Mouse (Mus musculus): Measurements from ENCODE around the gene Itgam. TPM values are rescaled to one million over a fixed set of nuclear protein-coding genes. Genes with fewer than 3 reads are reported as not detected.

Gene Itgam
- polyA plus RNA-seq, 1 experiment from 2014 or later, result 2.1 TPM

GRCm38 (mm10) chr7:128110314-128110713, 47.9 kb downstream of the Itgam start:
- no peaks in the 10 kb centered on the region for H3K36me3 ChIP-seq
- no peak for ATAC-seq
- 35% methylated on average over 2 of the region's 2 CpGs for WGBS (ENCODE audit: insufficient replicate concordance)
- no peaks in the 10 kb centered on the region for H3K4me1 ChIP-seq
- no peak overlapping the region for H3K4me2 ChIP-seq
- H3K9me3 ChIP-seq (replicated peaks), result no peaks in the 10 kb centered on the region
- no peak overlapping the region for H3K9ac ChIP-seq
- H3K27ac ChIP-seq, result no peak overlapping the region
- H3K27me3 ChIP-seq (replicated peaks), result no peaks in the 10 kb centered on the region
- H3K4me3 ChIP-seq, result no peak overlapping the region

- H3K9me3 ChIP-seq (replicated peaks), result no peaks in the 10 kb centered on the region
- H3K4me1 ChIP-seq, result no peaks in the 10 kb centered on the region
- no peak overlapping the region for H3K4me2 ChIP-seq
- no peaks in the 10 kb centered on the region for H3K27me3 ChIP-seq (replicated peaks)
- no peak overlapping the region for H3K9ac ChIP-seq
- 74% methylated on average over 11 of the region's 11 CpGs for WGBS (ENCODE audit: insufficient replicate concordance)
- ATAC-seq, result no peak
- H3K4me3 ChIP-seq, result no peak overlapping the region
- H3K27ac ChIP-seq, result no peak overlapping the region
- H3K36me3 ChIP-seq, result no peaks in the 10 kb centered on the region
Observed at GRCm38 (mm10) chr7:128112131-128112530, 49.7 kb downstream of the Itgam start.

DNA sequence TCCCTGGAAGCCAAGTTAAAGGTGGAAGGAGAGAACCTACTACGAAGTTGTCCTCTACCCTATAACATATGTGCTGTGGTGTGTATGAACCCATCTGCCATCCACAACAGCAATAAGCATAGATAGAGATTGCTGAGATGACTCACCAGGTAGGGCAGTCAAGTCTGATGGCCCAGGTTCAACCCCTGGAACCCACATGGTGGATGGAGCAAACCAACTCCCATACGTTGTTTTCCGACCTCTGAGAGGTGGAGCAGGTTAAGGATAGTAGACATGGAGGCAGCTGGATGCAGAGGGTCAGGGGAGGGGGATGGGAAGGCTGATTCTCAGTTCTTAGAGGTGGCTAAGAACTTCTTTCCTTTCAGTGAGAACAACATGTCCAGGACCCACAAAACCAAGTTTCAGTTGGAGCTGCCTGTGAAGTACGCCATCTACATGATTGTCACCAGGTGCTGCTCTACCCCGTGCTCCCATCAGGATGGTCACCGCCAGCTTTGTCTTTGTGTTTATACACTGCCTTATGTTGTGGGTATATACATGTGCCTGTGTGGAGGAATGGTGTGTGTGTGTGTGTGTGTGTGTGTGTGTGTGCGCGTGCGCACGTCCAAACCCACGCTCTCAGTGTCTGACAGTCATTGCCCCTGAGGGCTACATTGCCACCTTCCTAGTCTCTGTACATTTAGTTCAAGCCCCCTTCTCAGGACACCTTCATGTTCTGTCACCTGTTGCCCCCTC, 52.1 kb downstream of the Itgam start:
- 84% methylated on average over 11 of the region's 11 CpGs for WGBS (ENCODE audit: insufficient replicate concordance)
- no peaks in the 10 kb centered on the region for H3K9me3 ChIP-seq (replicated peaks)
- H3K27ac ChIP-seq, result no peak overlapping the region

DNA sequence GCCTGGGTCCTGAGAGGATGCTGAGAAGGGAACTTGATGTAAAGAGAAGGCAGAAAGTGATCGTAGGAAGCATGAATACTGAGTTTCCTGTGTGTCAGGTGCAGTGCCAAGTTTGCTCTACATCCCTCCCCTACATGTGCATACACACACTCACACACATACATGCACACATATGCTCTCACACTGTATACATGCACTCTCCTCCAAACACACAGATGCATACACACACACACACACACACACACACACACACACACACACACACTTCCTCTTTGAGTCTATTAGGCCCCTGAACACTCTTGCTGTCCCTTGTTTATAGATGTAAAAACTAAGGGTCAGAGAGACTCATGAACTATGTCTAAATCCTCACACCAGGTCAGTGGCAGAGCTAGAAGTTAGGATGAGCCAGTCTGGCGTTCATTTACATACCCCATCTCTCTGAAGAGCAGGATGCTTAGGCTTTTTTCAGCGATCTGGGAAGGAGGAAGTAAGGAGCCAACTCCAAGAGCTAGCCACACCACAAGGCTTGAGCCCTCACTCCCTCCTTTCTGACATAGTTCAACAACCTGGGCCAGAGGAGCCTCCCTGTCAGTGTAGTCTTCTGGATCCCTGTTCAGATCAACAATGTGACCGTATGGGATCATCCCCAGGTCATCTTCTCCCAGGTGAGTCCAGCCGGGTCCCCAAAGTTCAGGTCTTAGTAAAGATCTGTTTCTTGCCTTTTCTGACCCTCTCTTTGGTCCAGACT, 52.9 kb downstream of the Itgam start:
- Histone ChIP-seq H3K9me3 (replicated peaks) (no peaks in the 10 kb centered on the region), H3K36me3 (no peaks in the 10 kb centered on the region), H3K4me2 (no peak overlapping the region), H3K4me1 (no peaks in the 10 kb centered on the region), H3K4me3 (no peak overlapping the region), H3K27me3 (replicated peaks) (no peaks in the 10 kb centered on the region), H3K9ac (no peak overlapping the region), H3K27ac (no peak overlapping the region)
- no peak for ATAC-seq
- WGBS (ENCODE audit: insufficient replicate concordance), result 43% methylated on average over 5 of the region's 5 CpGs

More for the DNA sequence above, 52.1 kb downstream of the Itgam start:
- no peaks in the 10 kb centered on the region for H3K4me1 ChIP-seq
- no peak overlapping the region for H3K4me3 ChIP-seq
- H3K36me3 ChIP-seq, result no peaks in the 10 kb centered on the region
- H3K4me2 ChIP-seq, result no peak overlapping the region
- ATAC-seq, result no peak
- H3K9ac ChIP-seq, result no peak overlapping the region
- H3K27me3 ChIP-seq (replicated peaks), result no peaks in the 10 kb centered on the region

DNA sequence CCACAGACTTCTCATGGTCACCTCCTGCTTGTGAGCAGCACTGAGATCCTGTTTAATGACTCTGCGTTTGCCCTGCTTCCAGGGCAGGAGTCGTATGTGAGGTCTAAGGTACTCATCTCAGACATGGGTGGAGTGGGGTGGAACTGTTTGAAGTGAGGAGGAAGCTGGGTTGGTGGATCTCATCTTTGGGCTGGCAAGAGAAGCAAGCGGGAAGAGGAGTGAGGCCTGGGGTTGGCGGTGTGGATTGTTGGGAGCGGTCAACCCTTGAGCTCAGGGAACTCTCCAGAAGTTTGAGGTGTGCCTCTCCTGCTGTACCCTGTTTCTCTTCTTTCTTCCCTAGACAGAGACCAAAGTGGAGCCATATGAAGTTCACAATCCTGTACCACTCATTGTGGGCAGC, 54.0 kb downstream of the Itgam start:
- Histone ChIP-seq H3K36me3 (no peaks in the 10 kb centered on the region), H3K9me3 (replicated peaks) (no peaks in the 10 kb centered on the region), H3K4me1 (no peaks in the 10 kb centered on the region), H3K4me2 (no peak overlapping the region), H3K27ac (no peak overlapping the region), H3K27me3 (replicated peaks) (no peaks in the 10 kb centered on the region), H3K9ac (no peak overlapping the region), H3K4me3 (no peak overlapping the region)
- WGBS (ENCODE audit: insufficient replicate concordance), result 78% methylated on average over 5 of the region's 5 CpGs
- no peak for ATAC-seq

DNA sequence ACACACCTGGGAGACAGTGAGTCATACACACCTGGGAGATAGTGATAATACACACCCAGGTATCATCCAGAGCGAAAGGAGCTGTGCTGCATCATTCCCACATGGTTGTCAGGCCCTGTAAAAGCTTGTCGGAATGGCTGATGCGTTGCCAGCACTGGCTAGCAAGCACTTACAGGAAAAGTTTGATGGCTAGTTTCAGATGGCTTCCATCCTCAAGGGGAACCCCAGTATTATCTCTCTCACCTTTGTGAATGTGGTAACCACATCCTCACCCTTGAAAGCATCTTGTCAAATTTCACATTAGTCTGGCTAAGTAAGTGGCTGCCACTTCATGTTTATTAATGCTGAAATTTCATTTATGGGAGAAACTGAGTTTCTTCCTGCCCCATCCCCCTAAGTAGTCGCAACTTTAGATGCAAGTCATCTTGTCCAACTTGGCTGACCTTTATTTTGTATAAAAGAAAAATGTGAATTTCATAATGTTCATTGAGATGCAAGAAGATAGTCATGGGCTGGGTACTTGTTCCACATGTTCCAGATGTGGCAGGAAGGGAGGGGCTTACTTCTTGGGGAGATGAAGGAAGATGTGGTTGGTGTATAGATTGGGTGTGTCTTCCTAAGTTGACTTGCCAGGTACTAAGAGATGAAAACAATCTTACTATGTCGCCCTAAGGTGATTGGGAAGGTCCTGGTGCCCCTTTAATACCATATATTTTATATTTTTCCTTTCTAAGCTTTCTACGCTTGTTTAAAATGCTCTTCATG, 57.5 kb downstream of the Itgam start:
- Histone ChIP-seq H3K9me3 (replicated peaks) (no peaks in the 10 kb centered on the region), H3K36me3 (no peaks in the 10 kb centered on the region), H3K27ac (no peak overlapping the region), H3K4me3 (no peak overlapping the region), H3K9ac (no peak overlapping the region), H3K4me2 (no peak overlapping the region), H3K4me1 (no peaks in the 10 kb centered on the region), H3K27me3 (replicated peaks) (no peaks in the 10 kb centered on the region)
- 70% methylated on average over 6 of the region's 6 CpGs for WGBS (ENCODE audit: insufficient replicate concordance)
- no peak for ATAC-seq

DNA sequence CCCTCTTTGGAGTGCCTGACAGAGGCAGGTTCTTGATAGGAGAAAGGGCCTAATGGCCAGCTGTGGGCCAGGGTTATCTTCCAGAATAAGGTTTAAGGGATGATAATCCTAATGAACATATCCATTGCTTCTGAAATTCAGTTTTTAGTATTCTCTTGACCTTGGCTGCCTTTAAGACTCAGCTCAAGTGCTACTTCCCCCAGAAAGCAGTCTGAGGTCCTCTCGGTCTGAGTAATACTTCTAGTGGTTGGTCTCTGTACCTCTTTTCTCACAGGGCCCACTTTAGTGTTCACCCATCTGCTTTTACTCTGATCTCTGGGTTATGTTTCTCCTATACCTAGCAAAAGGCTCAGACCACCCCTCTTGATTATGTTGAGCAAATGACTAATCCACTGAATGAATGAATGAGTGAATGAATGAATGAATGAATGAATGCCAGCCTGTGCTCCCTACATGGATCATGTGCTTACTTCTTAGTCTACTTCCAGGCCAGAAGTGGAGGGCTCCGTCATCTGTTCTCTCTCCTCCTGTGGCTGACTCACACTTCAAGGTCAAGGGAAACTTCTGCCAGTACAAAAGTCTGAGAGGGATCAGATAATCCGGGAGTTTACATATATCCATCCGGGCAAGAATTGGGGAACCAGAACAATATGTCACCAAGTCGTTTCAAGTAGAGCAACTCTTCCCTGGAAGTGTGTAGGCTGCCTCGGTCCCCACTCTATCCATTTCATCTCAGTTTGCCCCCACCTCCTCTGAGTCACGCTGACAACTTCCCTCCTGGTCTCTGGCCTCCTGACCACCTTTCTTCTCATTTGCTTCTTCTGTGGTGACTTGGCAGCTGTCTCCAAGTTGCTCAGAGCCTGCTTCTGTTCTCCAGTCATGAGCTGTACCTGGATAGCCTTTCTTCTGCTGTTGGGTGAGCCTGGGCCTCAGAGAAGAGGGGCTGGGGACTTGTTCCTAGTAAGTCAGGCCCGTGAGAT, 66.6 kb downstream of the Itgam start, which contains the start of gene Itgax:
Gene Itgax, plus strand, starts transcription at position 807 of the 980 bp plus-strand sequence.
- Histone ChIP-seq H3K4me1 (0 out of 2 replicates have a peak, but pooled peaks cover 4% of the 10 kb centered on the region), H3K9me3 (replicated peaks) (no peaks in the 10 kb centered on the region), H3K4me3 (no peak within 1 kb of the TSS), H3K36me3 (no peaks in the 10 kb centered on the region), H3K27me3 (replicated peaks) (no peaks in the 10 kb centered on the region), H3K9ac (no peak within 1 kb of the TSS), H3K4me2 (no peak within 1 kb of the TSS), H3K27ac (no peak within 1 kb of the TSS)
- no peak for ATAC-seq
- WGBS (ENCODE audit: insufficient replicate concordance), result 35% methylated on average over 8 of the region's 8 CpGs

- Histone ChIP-seq H3K4me3 (no peak overlapping the region), H3K36me3 (no peaks in the 10 kb centered on the region), H3K9me3 (replicated peaks) (no peaks in the 10 kb centered on the region), H3K27ac (no peak overlapping the region), H3K27me3 (replicated peaks) (no peaks in the 10 kb centered on the region), H3K4me1 (0 out of 2 replicates have a peak, but pooled peaks cover 4% of the 10 kb centered on the region), H3K4me2 (no peak overlapping the region), H3K9ac (no peak overlapping the region)
- WGBS (ENCODE audit: insufficient replicate concordance), result 22% methylated on average over 5 of the region's 5 CpGs
- ATAC-seq, result no peak
Observed at GRCm38 (mm10) chr7:128132148-128132547, 69.7 kb downstream of the Itgam start.

- no peaks in the 10 kb centered on the region for H3K27me3 ChIP-seq (replicated peaks)
- no peak overlapping the region for H3K4me3 ChIP-seq
- ATAC-seq, result no peak
- no peak overlapping the region for H3K9ac ChIP-seq
- H3K4me2 ChIP-seq, result no peak overlapping the region
- WGBS (ENCODE audit: insufficient replicate concordance), result 27% methylated on average over 2 of the region's 2 CpGs
- H3K27ac ChIP-seq, result no peak overlapping the region
- H3K9me3 ChIP-seq (replicated peaks), result no peaks in the 10 kb centered on the region
- 0 out of 2 replicates have a peak, but pooled peaks cover 4% of the 10 kb centered on the region for H3K4me1 ChIP-seq
- no peaks in the 10 kb centered on the region for H3K36me3 ChIP-seq
Observed at GRCm38 (mm10) chr7:128133596-128133995, 71.2 kb downstream of the Itgam start.

DNA sequence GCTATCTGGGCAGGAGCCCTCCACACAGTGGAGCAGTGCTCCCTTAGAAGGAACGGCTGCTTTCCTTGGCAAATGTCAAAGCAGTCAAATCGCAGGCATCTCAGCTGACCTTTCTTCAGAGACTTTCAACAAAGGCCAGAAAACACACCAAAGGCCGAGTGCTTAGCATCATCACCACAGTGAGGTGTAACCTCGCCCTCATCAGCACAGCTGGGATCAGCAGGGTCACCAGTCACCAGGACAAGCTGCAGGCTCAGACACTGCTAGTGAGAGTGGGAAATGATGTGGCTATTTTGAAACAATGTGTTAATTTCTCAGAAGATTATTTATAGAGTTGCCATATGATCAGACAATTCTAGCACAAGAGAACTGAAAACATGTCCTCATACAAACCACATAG, 74.5 kb downstream of the Itgam start:
- Histone ChIP-seq H3K36me3 (no peaks in the 10 kb centered on the region), H3K9me3 (replicated peaks) (no peaks in the 10 kb centered on the region), H3K4me3 (no peak overlapping the region), H3K4me2 (no peak overlapping the region), H3K9ac (no peak overlapping the region), H3K4me1 (0 out of 2 replicates have a peak, but pooled peaks cover 4% of the 10 kb centered on the region), H3K27me3 (replicated peaks) (no peaks in the 10 kb centered on the region), H3K27ac (no peak overlapping the region)
- ATAC-seq, result no peak
- WGBS (ENCODE audit: insufficient replicate concordance), result 52% methylated on average over 4 of the region's 4 CpGs

- Histone ChIP-seq H3K4me2 (no peak overlapping the region), H3K4me1 (no peaks in the 10 kb centered on the region), H3K36me3 (no peaks in the 10 kb centered on the region), H3K9ac (no peak overlapping the region), H3K4me3 (no peak overlapping the region), H3K9me3 (replicated peaks) (no peaks in the 10 kb centered on the region), H3K27ac (no peak overlapping the region), H3K27me3 (replicated peaks) (no peaks in the 10 kb centered on the region)
- ATAC-seq, result no peak
- WGBS (ENCODE audit: insufficient replicate concordance), result 73% methylated on average over 6 of the region's 6 CpGs
Observed at GRCm38 (mm10) chr7:128139611-128140010, 77.2 kb downstream of the Itgam start.

Measured in liver, embryonic 12.5 days (tissue).